Mouse (Mus musculus) CH12.LX (cell line): ENCODE measurements around the gene Rabggta. TPM values are rescaled to one million over a fixed set of nuclear protein-coding genes. Genes with fewer than 3 reads are reported as not detected.

Experiments
- DNase-seq: peaks from one replicate; pipeline ENCODE4 v3.0.0-alpha.2; 2013; ENCODE audit errors: extremely low read depth
- H3K27ac ChIP-seq: 2 replicates; pipeline ENCODE4 v1.5.1; 2012; ENCODE audit warnings: low read depth, mild to moderate bottlenecking, control low read depth, moderate library complexity; ENCODE audit not compliant: insufficient read depth
- H3K27me3 ChIP-seq: replicated peaks from 2 replicates; pipeline ENCODE3; 2012; ENCODE audit warnings: inconsistent platforms
- H3K36me3 ChIP-seq, 2 experiments: replicated peaks in 1 of 2; 2 replicates each; pipeline versions ENCODE3 to v1.6.1; 2012; ENCODE audit warnings: inconsistent platforms in 1 of 2, low read length in 1 of 2, mild to moderate bottlenecking in 1 of 2, mixed read lengths in 1 of 2, moderate library complexity in 1 of 2; ENCODE audit not compliant: control insufficient read depth in 1 of 2, insufficient read depth in 1 of 2
- H3K4me1 ChIP-seq, 2 experiments: 2 replicates each; pipeline ENCODE4 v1.6.1; 2012; ENCODE audit warnings: inconsistent platforms in 1 of 2, moderate library complexity in 1 of 2; ENCODE audit not compliant: insufficient read depth in 2 of 2, control insufficient read depth in 1 of 2
- H3K4me2 ChIP-seq: 2 replicates; pipeline ENCODE4 v1.6.1; 2012; ENCODE audit warnings: low read depth, mild to moderate bottlenecking, control low read depth; ENCODE audit not compliant: poor library complexity, insufficient read depth, severe bottlenecking
- H3K4me3 ChIP-seq, 3 experiments: fragments of 150-350 bp in 1 of 3; sonication (generic) in 1 of 3; replicated peaks in 1 of 3; 2 replicates each; pipeline versions ENCODE3 to v1.5.1; 2011 to 2012; ENCODE audit warnings: low read depth in 2 of 3, low read length in 2 of 3, mild to moderate bottlenecking in 2 of 3, moderate library complexity in 2 of 3, control low read depth in 1 of 3, improper control_type of control experiment in 1 of 3, inconsistent platforms in 1 of 3, mixed read lengths in 1 of 3; ENCODE audit not compliant: poor library complexity in 1 of 3
- H3K79me2 ChIP-seq: replicated peaks from 2 replicates; pipeline ENCODE4 v1.6.1; 2012; ENCODE audit warnings: mild to moderate bottlenecking, moderate library complexity; ENCODE audit not compliant: control insufficient read depth, poor library complexity, insufficient read depth, severe bottlenecking; ENCODE audit errors: extremely low read depth
- H3K9ac ChIP-seq: 2 replicates; pipeline ENCODE4 v1.6.1; 2012; ENCODE audit warnings: low read depth, mild to moderate bottlenecking, control low read depth, moderate library complexity; ENCODE audit not compliant: insufficient read depth
- H3K9me3 ChIP-seq: replicated peaks from 2 replicates; pipeline ENCODE3; 2012; ENCODE audit warnings: low read length, inconsistent platforms, mixed read lengths
- EP300 ChIP-seq: IDR thresholded peaks from 2 replicates; pipeline ENCODE4 v1.6.1; 2011; ENCODE audit warnings: low read length, improper control_type of control experiment
- IRF4 ChIP-seq: IDR thresholded peaks from 2 replicates; pipeline ENCODE4 v1.6.1; 2014; ENCODE audit warnings: low read depth, mild to moderate bottlenecking, inconsistent platforms, low read length, improper control_type of control experiment
- JUN ChIP-seq: IDR thresholded peaks from 2 replicates; pipeline ENCODE4 v1.6.1; 2011; ENCODE audit warnings: low read depth, mild to moderate bottlenecking, low read length, improper control_type of control experiment, moderate library complexity; ENCODE audit not compliant: insufficient read depth
- JUND ChIP-seq: conservative IDR thresholded peaks from 2 replicates; pipeline ENCODE4 v1.6.1; 2011; ENCODE audit warnings: low read depth, low read length, improper control_type of control experiment
- MAFK ChIP-seq: IDR thresholded peaks from 2 replicates; pipeline ENCODE4 v1.6.1; 2011; ENCODE audit warnings: low read length, improper control_type of control experiment; ENCODE audit not compliant: insufficient replicate concordance
- MYC ChIP-seq: IDR thresholded peaks from 2 replicates; pipeline ENCODE4 v1.6.1; 2011; ENCODE audit warnings: low read depth, mild to moderate bottlenecking, improper control_type of control experiment, low read length
- NELFE ChIP-seq: IDR thresholded peaks from 2 replicates; pipeline ENCODE4 v1.6.1; 2011; ENCODE audit warnings: low read depth, low read length, improper control_type of control experiment
- NRF1 ChIP-seq: IDR thresholded peaks from 2 replicates; pipeline ENCODE4 v1.6.1; 2014; ENCODE audit warnings: low read depth, mild to moderate bottlenecking, inconsistent platforms, low read length, improper control_type of control experiment, moderate library complexity
- RAD21 ChIP-seq: IDR thresholded peaks from 2 replicates; pipeline ENCODE4 v1.6.1; 2011; ENCODE audit warnings: low read depth, mild to moderate bottlenecking, low read length, improper control_type of control experiment, moderate library complexity
- RCOR1 ChIP-seq: conservative IDR thresholded peaks from 2 replicates; pipeline ENCODE4 v1.6.1; 2012; ENCODE audit warnings: low read depth, mild to moderate bottlenecking, inconsistent platforms, low read length, improper control_type of control experiment
- SIN3A ChIP-seq: IDR thresholded peaks from 2 replicates; pipeline ENCODE4 v1.6.1; 2012; ENCODE audit warnings: low read length, improper control_type of control experiment, inconsistent platforms
- TCF12 ChIP-seq: IDR thresholded peaks from 2 replicates; pipeline ENCODE4 v1.6.1; 2014; ENCODE audit warnings: low read depth, mild to moderate bottlenecking, inconsistent platforms, low read length, improper control_type of control experiment
- USF1 ChIP-seq: IDR thresholded peaks from 2 replicates; pipeline ENCODE4 v1.6.1; 2014; ENCODE audit warnings: low read depth, mild to moderate bottlenecking, inconsistent platforms, low read length, improper control_type of control experiment
- ZKSCAN1 ChIP-seq: IDR thresholded peaks from 2 replicates; pipeline ENCODE4 v1.6.1; 2012; ENCODE audit warnings: low read depth, inconsistent platforms, low read length, improper control_type of control experiment, borderline replicate concordance
- ZMIZ1 ChIP-seq: IDR thresholded peaks from 2 replicates; pipeline ENCODE4 v1.6.1; 2012; ENCODE audit warnings: low read depth, mild to moderate bottlenecking, inconsistent platforms, low read length, improper control_type of control experiment
- ZNF384 ChIP-seq: IDR thresholded peaks from 2 replicates; pipeline ENCODE4 v1.6.1; 2012; ENCODE audit warnings: low read depth, low read length, improper control_type of control experiment, inconsistent platforms
- dilution Hi-C: fragments of 300-500 bp; cut with MboI; formaldehyde crosslinking; loops from 2 replicates; pipeline ENCODE4 v1.14.3; 2020; ENCODE audit warnings: low sequenced_read_pairs; ENCODE audit not compliant: extremely low pct_unique_long_range_greater_than_20kb, extremely low pct_ligation_motif_present
- in situ Hi-C: fragments of 300-500 bp; cut with MboI; formaldehyde crosslinking; loops from 3 replicates; pipeline ENCODE4 v1.14.3; 2019; ENCODE audit warnings: low sequenced_read_pairs, low pct_ligation_motif_present, low pct_unique_long_range_greater_than_20kb, mixed read lengths
- polyA plus RNA-seq: library from polyadenylated mRNA; unstranded; fragments of >175 nt; gene quantifications from 2 replicates; pipeline ENCODE4 v1.2.1, GENCODE M21; 2012; ENCODE audit warnings: low read depth; ENCODE audit not compliant: insufficient read length
- total RNA-seq, 2 experiments: library from RNA; depleted of rRNA; stranded (reverse); fragments of 300-350 nt in 1 of 2; fragments of >200 nt in 1 of 2; gene quantifications; 2 replicates each; pipeline ENCODE4 v1.2.3; 2012 to 2014

The Rabggta gene
- total and polyA plus RNA-seq, 3 experiments: 13.9 to 21.9 (median 16.2) TPM

GRCm38 (mm10) chr14:55730116-55730515, 8.1 kb upstream of the Rabggta start:
- no peak overlapping the region for H3K9ac ChIP-seq
- peaks cover 32% of the 10 kb centered on the region for H3K27me3 ChIP-seq
- peaks cover 2 to 26% of the 10 kb centered on the region in 2 experiments; a peak in 3 of 4 replicates for H3K4me1 ChIP-seq
- DNase-seq: no peak
- TF ChIP-seq RCOR1: no peak
- no peak for TF ChIP-seq TCF12
- no peak for TF ChIP-seq JUND
- no peak for TF ChIP-seq MAFK
- TF ChIP-seq JUN: no peak
- no peak for TF ChIP-seq EP300
- TF ChIP-seq MYC: no peak
- no peak for TF ChIP-seq ZNF384
- no peak for TF ChIP-seq ZMIZ1
- no peaks in the 10 kb centered on the region for H3K36me3 ChIP-seq
- in situ Hi-C loops (no loop called here), dilution Hi-C loops (no loop called here)
- H3K27ac ChIP-seq: no peak overlapping the region
- no peaks in the 10 kb centered on the region for H3K79me2 ChIP-seq
- H3K4me2 ChIP-seq: no peak overlapping the region
- no peaks in the 10 kb centered on the region for H3K9me3 ChIP-seq
- no peak overlapping the region for H3K4me3 ChIP-seq

- H3K9me3 ChIP-seq: no peaks in the 10 kb centered on the region
- peaks cover 15 to 38% of the 10 kb centered on the region in 2 experiments for H3K4me1 ChIP-seq
- H3K27ac ChIP-seq: no peak overlapping the region
- no peaks in the 10 kb centered on the region for H3K36me3 ChIP-seq
- H3K4me3 ChIP-seq: no peak overlapping the region
- H3K9ac ChIP-seq: no peak overlapping the region
- H3K79me2 ChIP-seq: no peaks in the 10 kb centered on the region
- DNase-seq: no peak
- peaks cover 32% of the 10 kb centered on the region for H3K27me3 ChIP-seq
- no peak overlapping the region for H3K4me2 ChIP-seq
- TF ChIP-seq RAD21 (no peak), SIN3A (no peak), IRF4 (no peak), ZKSCAN1 (no peak), NELFE (no peak), NRF1 (no peak), USF1 (no peak)
- TF ChIP-seq, all 38 proteins: peak for 0
- dilution Hi-C loops: no loop called here
- in situ Hi-C loops: no loop called here
These were observed 6.0 kb upstream of the Rabggta start for GRCm38 (mm10) chr14:55727889-55728685.
